Mouse (Mus musculus) retina, postnatal 7 days (tissue): ENCODE data around the gene Nrp1.

ENCODE experiments used
- DNase-seq: peaks from one replicate; pipeline ENCODE4 v3.0.0-alpha.2; 2012; ENCODE audit warnings: low read depth, low spot score

The Nrp1 gene

GRCm38 (mm10) chr8:128358406-128358755 lies at the start of gene Nrp1:
Nrp1 (plus strand) TSS chr8:128358604.
- DNase-seq, result peak; percentile 23

GRCm38 (mm10) chr8:128320797-128321196 lies 37.6 kb upstream of the Nrp1 start:
- no peak for DNase-seq

- no peak for DNase-seq
Observed at GRCm38 (mm10) chr8:128327281-128327680, 31.1 kb upstream of the Nrp1 start.

DNA sequence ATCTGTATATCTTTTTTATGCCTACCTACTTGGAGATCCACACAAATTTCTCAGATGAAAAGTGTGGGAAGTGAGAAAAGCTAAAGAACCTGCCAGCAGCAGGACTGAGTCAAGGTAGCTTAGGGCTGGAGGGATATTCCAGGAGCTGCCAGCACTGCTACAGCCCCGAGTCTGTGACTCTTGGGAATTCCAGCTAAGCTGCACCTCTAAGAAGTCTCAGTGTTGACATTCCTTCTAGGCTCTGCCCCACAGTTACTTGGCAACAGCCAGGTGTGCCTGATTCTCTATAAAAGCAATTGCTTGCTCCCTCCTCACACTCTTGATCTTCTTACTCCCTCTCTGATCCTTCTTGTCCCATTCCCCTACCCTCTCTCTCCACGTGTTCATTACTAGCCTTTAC lies 30.5 kb upstream of the Nrp1 start:
- no peak for DNase-seq

GRCm38 (mm10) chr8:128329502-128329901 lies 28.9 kb upstream of the Nrp1 start:
- DNase-seq, result no peak

- no peak for DNase-seq
Observed at GRCm38 (mm10) chr8:128335976-128336375, 22.4 kb upstream of the Nrp1 start.

DNA sequence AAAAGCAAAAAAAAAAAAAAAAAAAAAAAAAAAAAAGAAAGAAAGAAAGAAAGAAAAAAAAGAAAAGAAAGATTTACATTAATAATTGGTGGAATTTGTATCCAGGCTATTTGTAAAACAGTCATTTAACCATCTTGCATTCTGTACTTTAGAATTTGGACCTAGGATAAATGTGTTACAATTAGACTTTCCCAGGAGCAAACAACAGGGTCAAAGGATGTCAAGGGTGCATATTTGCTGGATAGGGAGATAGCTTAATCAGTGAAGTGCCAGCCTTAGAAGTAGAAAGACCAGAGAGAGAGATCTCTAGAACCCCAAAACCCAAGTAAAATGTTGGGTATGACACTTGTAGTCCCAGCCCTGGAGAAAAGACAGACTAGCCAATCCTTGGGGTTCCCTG lies 19.5 kb upstream of the Nrp1 start:
- DNase-seq, result no peak

GRCm38 (mm10) chr8:128339521-128339920 lies 18.9 kb upstream of the Nrp1 start:
- no peak for DNase-seq

DNA sequence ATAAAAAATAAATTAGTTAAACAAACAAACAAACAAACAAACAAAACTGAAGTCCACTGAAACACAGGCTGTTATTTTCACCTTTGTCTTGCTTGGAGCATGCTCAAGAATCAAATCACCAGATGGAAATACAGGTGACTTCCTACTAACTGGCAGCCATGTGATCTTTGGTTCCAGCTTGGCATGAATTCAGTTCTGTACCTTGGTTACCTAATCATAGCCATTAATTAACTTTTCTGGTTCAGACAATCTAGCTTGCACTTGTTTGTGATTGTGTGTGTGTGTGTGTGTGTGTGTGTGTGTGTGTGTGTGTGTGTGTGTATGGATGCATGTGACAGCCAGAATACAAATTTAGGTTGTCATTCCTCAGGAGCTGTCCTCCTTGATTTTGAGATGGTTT lies 8.0 kb upstream of the Nrp1 start:
- no peak for DNase-seq

GRCm38 (mm10) chr8:128351211-128351610 lies 7.2 kb upstream of the Nrp1 start:
- DNase-seq, result no peak

DNA sequence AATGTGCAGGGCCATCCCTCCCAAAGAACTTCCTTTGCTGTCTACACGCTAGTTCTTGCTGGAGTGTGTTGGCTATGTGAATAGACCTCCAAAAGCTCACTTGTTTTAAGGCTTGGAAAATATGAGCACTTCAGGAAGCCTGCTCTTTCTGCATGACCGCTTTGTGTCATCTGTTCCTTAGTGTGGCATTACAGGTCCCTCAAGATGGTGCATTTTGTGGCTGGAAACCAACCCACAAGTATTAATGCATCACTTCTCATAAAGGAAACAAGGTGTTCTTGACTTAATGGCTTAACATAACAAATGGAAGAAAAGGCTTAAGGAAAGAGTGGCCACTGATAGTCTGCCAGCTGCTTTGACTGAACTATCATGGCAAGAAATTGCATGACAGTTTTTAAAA lies 5.6 kb upstream of the Nrp1 start:
- DNase-seq, result no peak

DNA sequence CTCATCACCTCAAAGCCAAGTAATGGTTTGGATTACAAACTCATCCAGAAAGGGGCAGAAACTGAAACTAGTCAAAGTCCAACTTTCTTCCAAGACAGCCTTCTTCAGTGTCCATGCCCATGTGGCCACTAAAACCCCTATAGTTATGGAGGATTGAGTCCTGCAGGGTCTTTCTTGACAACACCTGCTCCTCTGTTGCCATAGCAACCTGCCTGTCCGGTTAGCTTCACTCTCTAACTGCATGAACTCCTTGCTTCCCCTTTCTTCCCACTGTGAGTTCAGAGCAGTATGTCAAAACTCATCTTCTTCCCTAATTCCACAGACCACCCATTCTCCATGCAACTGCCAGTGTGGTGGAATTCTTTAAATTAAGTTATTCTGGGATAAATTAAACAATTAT lies 4.4 kb upstream of the Nrp1 start:
- no peak for DNase-seq

- DNase-seq, result no peak
Observed at GRCm38 (mm10) chr8:128355091-128355490, 3.3 kb upstream of the Nrp1 start.

GRCm38 (mm10) chr8:128356170-128356569 lies 2.2 kb upstream of the Nrp1 start:
- DNase-seq, result no peak

DNA sequence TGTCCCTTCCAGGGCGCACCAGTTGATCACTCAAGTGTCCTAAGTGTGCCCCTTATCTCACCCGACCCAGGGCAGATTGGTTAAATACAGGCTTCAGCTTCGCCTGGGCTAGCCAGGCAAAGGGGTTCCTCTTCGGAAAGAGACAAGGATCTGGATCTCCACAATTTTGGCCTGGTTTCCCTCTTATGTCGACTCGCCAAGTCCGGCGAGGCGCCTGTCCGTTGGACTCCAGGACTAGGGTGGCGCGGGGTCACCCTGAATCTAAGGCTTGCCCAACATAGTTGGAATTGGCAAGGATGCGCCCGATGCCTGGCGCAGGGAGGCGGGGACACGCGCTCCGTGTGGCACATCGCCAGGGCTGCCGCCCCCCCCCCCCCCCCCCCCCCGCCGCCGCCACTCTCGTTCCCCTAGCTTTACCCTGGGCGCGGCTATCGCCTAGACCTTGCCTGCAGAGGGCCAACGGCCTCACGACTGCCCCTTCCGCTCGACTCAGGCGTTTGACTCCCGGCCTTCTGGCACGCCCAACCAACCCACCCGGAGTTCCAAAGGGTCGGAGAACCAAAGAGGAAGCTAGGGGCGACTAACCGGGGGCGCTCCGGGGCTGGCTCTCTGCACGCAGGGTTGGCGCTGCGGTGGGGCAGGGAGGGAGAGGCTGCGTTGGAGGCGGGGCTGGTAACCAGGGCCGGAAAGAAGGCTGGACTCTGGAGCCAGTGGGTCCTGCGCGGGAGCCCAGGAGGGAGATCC lies 1.4 kb upstream of the Nrp1 start:
- peak; percentile 46 for DNase-seq

GRCm38 (mm10) chr8:128357540-128358405 lies 631 bp upstream of the Nrp1 start:
- DNase-seq, result peak; percentile 23

- DNase-seq, result peak; percentile 43
Observed at GRCm38 (mm10) chr8:128358756-128359520, 534 bp downstream of the Nrp1 start.

GRCm38 (mm10) chr8:128359521-128360318 lies 1.3 kb downstream of the Nrp1 start:
- DNase-seq, result no peak

DNA sequence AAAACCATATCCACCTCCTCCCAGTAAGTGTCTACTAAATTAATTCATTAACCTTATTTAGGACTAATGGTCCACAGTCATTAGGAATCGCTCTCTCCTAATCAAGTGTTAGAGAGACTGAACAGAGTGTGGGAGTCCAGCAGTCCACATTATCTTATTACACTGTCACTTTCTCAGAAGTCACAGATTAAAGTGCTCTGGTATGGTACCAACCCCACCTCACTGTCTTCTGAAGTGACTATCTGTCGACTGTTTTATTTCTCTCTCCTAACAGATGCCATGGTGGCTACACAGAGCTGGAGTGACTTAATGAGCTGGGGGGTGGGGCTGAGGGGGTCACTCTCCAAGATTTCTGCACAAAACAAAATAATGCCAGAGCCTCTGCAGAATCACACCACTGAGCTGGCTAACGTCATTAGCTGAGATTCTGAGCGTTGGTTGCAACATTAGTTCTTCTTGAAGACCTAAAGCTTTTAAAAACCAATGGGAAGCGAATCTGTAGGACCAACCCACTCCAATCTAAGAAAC lies 3.0 kb downstream of the Nrp1 start:
- no peak for DNase-seq

DNA sequence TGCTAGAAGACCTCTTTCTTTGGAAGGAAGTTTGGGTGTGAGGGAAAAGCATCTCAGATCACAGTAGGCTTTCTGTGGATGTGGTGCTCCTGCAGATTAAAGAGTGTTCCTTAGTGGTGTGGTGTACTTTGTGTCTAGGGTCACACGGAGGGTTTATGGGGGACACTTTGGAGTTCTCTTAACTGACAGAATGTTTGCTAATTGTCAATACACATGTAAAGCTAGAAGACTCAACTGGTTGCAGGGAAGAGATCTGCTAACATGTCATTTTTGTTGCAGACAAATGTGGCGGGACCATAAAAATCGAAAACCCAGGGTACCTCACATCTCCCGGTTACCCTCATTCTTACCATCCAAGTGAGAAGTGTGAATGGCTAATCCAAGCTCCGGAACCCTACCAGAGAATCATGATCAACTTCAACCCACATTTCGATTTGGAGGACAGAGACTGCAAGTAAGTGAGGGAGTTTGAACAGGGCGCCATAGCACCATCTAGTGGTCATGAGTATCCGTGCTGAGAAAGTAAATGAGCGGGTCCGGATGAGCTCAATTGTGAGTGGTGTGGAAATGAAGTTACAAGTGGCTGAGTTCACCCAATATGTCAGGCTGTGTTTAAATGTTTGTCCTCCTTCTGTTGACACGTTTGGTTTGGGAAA lies 4.7 kb downstream of the Nrp1 start:
- peak; percentile 76 for DNase-seq

GRCm38 (mm10) chr8:128370496-128370895 lies 12.1 kb downstream of the Nrp1 start:
- DNase-seq, result no peak
